10 mouse cellular contexts compared by ENCODE assay signal in genomic region chr11:68044181-68044580, GRCm38 (mm10).
A peak's percentile ranks its signal among the peaks of the same experiment; 100 is the strongest.
DNase-seq lines count a peak whose midpoint lies in the region; ATAC-seq and TF ChIP-seq lines count a peak whose summit lies in the region.
"Had no signal": no experiment of that assay in that cellular context is flagged by ENCODE, and none has a peak within 500 bp of the region (broad histone marks: within the 10 kb centered on the region; RNA-seq: fewer than 3 reads in every experiment).

No protein-coding gene starts in this region.

- no peak overlapping the region for H3K27ac ChIP-seq in heart, embryonic 12.5 days (ENCODE audit: poor library complexity, severe bottlenecking)
- no peak overlapping the region for H3K27ac ChIP-seq in lung, embryonic 14.5 days (ENCODE audit: low read depth)
- no peak overlapping the region for H3K27ac ChIP-seq in left cerebral cortex, adult 2 months
- H3K27ac ChIP-seq: limb, embryonic 12.5 days had no signal

- H3K36me3 ChIP-seq in heart, embryonic 12.5 days: no peaks in the 10 kb centered on the region
- no peaks in the 10 kb centered on the region for H3K36me3 ChIP-seq in lung, embryonic 14.5 days (ENCODE audit: insufficient read depth)
- H3K36me3 ChIP-seq: limb, embryonic 12.5 days had no signal

- H3K9ac ChIP-seq in heart, embryonic 12.5 days: no peak overlapping the region
- H3K9ac ChIP-seq in lung, embryonic 14.5 days: no peak overlapping the region
- H3K9ac ChIP-seq: limb, embryonic 12.5 days had no signal

- H3K4me3 ChIP-seq in heart, embryonic 12.5 days: no peak overlapping the region
- H3K4me3 ChIP-seq in lung, embryonic 14.5 days (ENCODE audit: low read depth, low read length): no peak overlapping the region
- no peak overlapping the region for H3K4me3 ChIP-seq in left cerebral cortex, adult 2 months
- H3K4me3 ChIP-seq: limb, embryonic 12.5 days had no signal

- intact Hi-C loops in heart, postnatal 10 days (cut with DNase I): no loop called here
- intact Hi-C loops in left cerebral cortex, adult 2 months (cut with DNase I): no loop called here

- H3K4me2 ChIP-seq in heart, embryonic 12.5 days: no peak overlapping the region
- H3K4me2 ChIP-seq in lung, embryonic 14.5 days: no peak overlapping the region
- H3K4me2 ChIP-seq: limb, embryonic 12.5 days had no signal

- 42% methylated on average over 11 of the region's 11 CpGs for WGBS in heart, embryonic 12.5 days
- 36% methylated on average over 11 of the region's 11 CpGs for WGBS in lung, embryonic 14.5 days

- no peaks in the 10 kb centered on the region for H3K27me3 ChIP-seq in heart, embryonic 12.5 days (replicated peaks)
- no peaks in the 10 kb centered on the region for H3K27me3 ChIP-seq in lung, embryonic 14.5 days (ENCODE audit: insufficient read depth, low read length)
- H3K27me3 ChIP-seq: limb, embryonic 12.5 days had no signal

- H3K9me3 ChIP-seq in heart, embryonic 12.5 days (replicated peaks): no peaks in the 10 kb centered on the region
- no peaks in the 10 kb centered on the region for H3K9me3 ChIP-seq in lung, embryonic 14.5 days (ENCODE audit: low read depth, low read length)
- H3K9me3 ChIP-seq: limb, embryonic 12.5 days had no signal

- H3K4me1 ChIP-seq in heart, embryonic 12.5 days (replicated peaks): peaks cover 15% of the 10 kb centered on the region
- no peaks in the 10 kb centered on the region for H3K4me1 ChIP-seq in lung, embryonic 14.5 days (ENCODE audit: insufficient read depth)

- ATAC-seq in heart, embryonic 12.5 days (ENCODE audit: insufficient number of reproducible peaks, low FRiP score): no peak
- no peak for ATAC-seq in lung, embryonic 14.5 days (ENCODE audit: insufficient read depth)

- peak; percentile 97 for DNase-seq in heart, adult 11 months
- peak; percentile 92 for DNase-seq in embryo, embryonic 10 days (ENCODE audit: low spot score)
- DNase-seq in heart, postnatal 10 days: peak; percentile 52 to 53
- DNase-seq in lung, embryonic 14.5 days: peak; percentile 40
- DNase-seq in left cerebral cortex, adult 11 months (ENCODE audit: low spot score): no peak
- no peak for DNase-seq in left cerebral cortex, adult 2 months (ENCODE audit: extremely low spot score in 1 of 2, low spot score in 2 of 2)
- DNase-seq in natural killer cell, adult 2 months (ENCODE audit: low spot score in 2 of 2): no peak
- DNase-seq: thymus, postnatal 36 days had no signal

- no peak for TF ChIP-seq CTCF in lung, embryonic 14.5 days (IDR thresholded peaks at IDR 0.05; ENCODE audit: low read depth)
- TF ChIP-seq CTCF in left cerebral cortex, adult 2 months (IDR thresholded peaks at IDR 0.05): no peak

Comparison
In these comparisons a context has a peak if more than half of its experiments do, and no peak if none do; other contexts are left out.
1. DNase-seq: peak in heart, adult 11 months (single experiment), embryo, embryonic 10 days (single experiment), heart, postnatal 10 days (2 of 2) and lung, embryonic 14.5 days (single experiment); none in left cerebral cortex, adult 11 months (single experiment), left cerebral cortex, adult 2 months (0 of 2) and natural killer cell, adult 2 months (0 of 2).